Mouse (Mus musculus) liver, embryonic 13.5 days (tissue): ENCODE results near the gene Plekha1. TPM values are rescaled to one million over a fixed set of nuclear protein-coding genes. Genes with fewer than 3 reads are reported as not detected.

Source experiments
- ATAC-seq: fragments of 200-750 bp; cut with Nextera tagmentation; 2 replicates; pipeline ENCODE4 v1.8.0; 2017; ENCODE audit warnings: low read depth, mild to moderate bottlenecking, moderate number of reproducible peaks, moderate library complexity
- DNase-seq: peaks from one replicate; pipeline ENCODE4 v3.0.0; 2022
- H3K27ac ChIP-seq: fragments of 300-500 bp; sonication (generic); 2 replicates; pipeline ENCODE4 v1.5.1; 2015; ENCODE audit warnings: moderate library complexity, mild to moderate bottlenecking, inconsistent platforms
- H3K27me3 ChIP-seq: fragments of 300-500 bp; sonication (generic); 2 replicates; pipeline ENCODE4 v1.6.1; 2015; ENCODE audit warnings: mild to moderate bottlenecking, inconsistent platforms
- H3K36me3 ChIP-seq: fragments of 300-500 bp; sonication (generic); 2 replicates; pipeline ENCODE4 v1.6.1; 2015; ENCODE audit warnings: mild to moderate bottlenecking, inconsistent platforms
- H3K4me1 ChIP-seq: fragments of 300-500 bp; sonication (generic); replicated peaks from 2 replicates; pipeline ENCODE4 v1.6.1; 2015; ENCODE audit warnings: inconsistent platforms
- H3K4me2 ChIP-seq: fragments of 300-500 bp; sonication (generic); 2 replicates; pipeline ENCODE4 v1.6.1; 2015; ENCODE audit warnings: inconsistent platforms, mild to moderate bottlenecking, moderate library complexity
- H3K4me3 ChIP-seq: fragments of 300-500 bp; sonication (generic); replicated peaks from 2 replicates; pipeline ENCODE4 v1.5.1; 2015; ENCODE audit warnings: mild to moderate bottlenecking, inconsistent platforms
- H3K9ac ChIP-seq: fragments of 300-500 bp; sonication (generic); 2 replicates; pipeline ENCODE4 v1.6.1; 2015; ENCODE audit warnings: mild to moderate bottlenecking, inconsistent platforms
- H3K9me3 ChIP-seq: fragments of 300-500 bp; sonication (generic); replicated peaks from 2 replicates; pipeline ENCODE4 v1.6.1; 2016; ENCODE audit warnings: inconsistent platforms
- WGBS: fragments of 180-500 bp; shearing (Covaris S2); methylation state at CpG from one replicate; pipeline ENCODE4 v1.1.7; 2015; ENCODE audit not compliant: insufficient replicate concordance; 5-methylcytosine and 5-hydroxymethylcytosine counted together
- polyA plus RNA-seq: library from polyadenylated mRNA; unstranded; fragments of >200 nt; fragmentation: Nextera tagmentation; extraction: Ambion mirVana; gene quantifications from 2 replicates; pipeline ENCODE4 v1.2.1, GENCODE M21; 2015

Plekha1 gene
- polyA plus RNA-seq, 1 experiment from 2014 or later: 9.3 TPM

DNA sequence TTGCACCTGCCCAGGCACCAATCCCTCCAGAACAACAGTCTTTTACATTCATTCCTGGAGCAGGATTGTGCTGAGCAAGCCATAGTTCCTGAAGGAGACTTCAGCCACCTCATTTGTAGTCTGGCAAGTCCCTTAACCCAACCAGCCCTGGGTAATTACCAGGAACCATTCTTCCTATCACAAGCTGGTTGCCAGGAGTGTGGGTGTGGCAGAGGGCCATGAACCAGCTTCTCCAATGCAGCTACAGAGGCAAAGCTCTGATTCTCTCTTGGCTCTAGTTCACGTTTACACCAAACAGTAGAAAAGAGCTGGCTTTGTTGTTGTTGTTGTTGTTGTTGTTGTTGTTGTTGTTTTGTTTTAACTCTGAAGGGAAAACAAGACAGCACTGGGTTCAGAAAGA is 3.1 kb upstream of the Plekha1 start:
- WGBS: 46% methylated on average over 1 of the region's 1 CpGs
- no peak for ATAC-seq
- no peaks in the 10 kb centered on the region for H3K36me3 ChIP-seq
- no peaks in the 10 kb centered on the region for H3K9me3 ChIP-seq
- H3K4me2 ChIP-seq: no peak overlapping the region
- H3K4me3 ChIP-seq: no peak overlapping the region
- peaks cover 37% of the 10 kb centered on the region for H3K27me3 ChIP-seq
- peaks cover 4% of the 10 kb centered on the region; the same call in 1 of the 2 replicates for H3K4me1 ChIP-seq
- H3K27ac ChIP-seq: no peak overlapping the region
- DNase-seq: no peak
- no peak overlapping the region for H3K9ac ChIP-seq

DNA sequence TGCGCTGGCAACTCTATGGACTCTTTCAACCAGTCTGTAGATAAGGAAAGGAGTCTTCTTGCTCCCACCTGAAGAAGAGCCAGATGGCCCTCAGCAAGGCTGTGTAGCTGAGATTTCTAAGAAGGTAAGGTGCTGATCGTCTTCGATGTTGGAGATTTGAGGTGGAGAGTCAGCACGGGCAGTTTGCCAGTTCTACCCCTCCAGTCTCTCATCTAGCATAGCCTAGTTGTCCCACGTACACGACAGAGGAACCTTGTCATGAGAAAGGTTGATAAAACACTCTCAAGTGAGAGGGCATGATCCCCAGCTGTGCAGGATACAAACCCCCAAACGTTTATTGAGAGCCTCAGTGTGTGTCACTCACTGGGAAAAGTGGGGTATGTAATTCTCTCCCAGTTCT is 845 bp upstream of the Plekha1 start:
- Histone ChIP-seq H3K4me3 (no peak overlapping the region), H3K9ac (no peak overlapping the region), H3K4me1 (peaks cover 5% of the 10 kb centered on the region; the same call in 1 of the 2 replicates), H3K9me3 (no peaks in the 10 kb centered on the region), H3K27me3 (peaks cover 38% of the 10 kb centered on the region), H3K36me3 (no peaks in the 10 kb centered on the region), H3K4me2 (no peak overlapping the region), H3K27ac (no peak overlapping the region)
- 54% methylated on average over 7 of the region's 7 CpGs for WGBS
- no peak for DNase-seq
- no peak for ATAC-seq

DNA sequence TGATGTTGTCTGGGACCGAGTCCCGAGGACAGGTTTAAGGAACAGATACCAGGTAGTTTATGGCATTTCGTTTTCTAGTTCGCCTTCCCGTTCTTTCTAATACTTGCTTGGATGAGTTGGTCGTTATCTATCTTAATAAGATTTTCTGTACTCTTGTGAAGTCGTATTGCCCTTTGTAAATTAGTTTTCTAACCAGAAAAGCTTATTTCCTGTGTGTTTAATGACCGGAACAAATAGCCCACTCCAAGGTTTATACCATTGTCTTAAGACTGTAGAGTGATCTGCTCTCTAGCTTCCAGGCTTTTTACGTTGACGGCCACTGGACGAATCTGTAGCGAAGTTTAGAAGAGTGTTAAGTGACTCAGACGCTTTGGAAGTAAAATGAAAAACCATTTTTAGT is 1.1 kb downstream of the Plekha1 start:
- H3K4me3 ChIP-seq: peak overlapping the region; percentile 65
- no peak for ATAC-seq
- no peaks in the 10 kb centered on the region for H3K9me3 ChIP-seq
- no peaks in the 10 kb centered on the region for H3K36me3 ChIP-seq
- peaks cover 38% of the 10 kb centered on the region for H3K27me3 ChIP-seq
- 6% methylated on average over 13 of the region's 13 CpGs for WGBS
- peaks cover 11% of the 10 kb centered on the region; the same call in 1 of the 2 replicates for H3K4me1 ChIP-seq
- peak overlapping the region; percentile 67 for H3K4me2 ChIP-seq
- no peak for DNase-seq
- peak overlapping the region; percentile 62 for H3K9ac ChIP-seq
- H3K27ac ChIP-seq: no peak overlapping the region

DNA sequence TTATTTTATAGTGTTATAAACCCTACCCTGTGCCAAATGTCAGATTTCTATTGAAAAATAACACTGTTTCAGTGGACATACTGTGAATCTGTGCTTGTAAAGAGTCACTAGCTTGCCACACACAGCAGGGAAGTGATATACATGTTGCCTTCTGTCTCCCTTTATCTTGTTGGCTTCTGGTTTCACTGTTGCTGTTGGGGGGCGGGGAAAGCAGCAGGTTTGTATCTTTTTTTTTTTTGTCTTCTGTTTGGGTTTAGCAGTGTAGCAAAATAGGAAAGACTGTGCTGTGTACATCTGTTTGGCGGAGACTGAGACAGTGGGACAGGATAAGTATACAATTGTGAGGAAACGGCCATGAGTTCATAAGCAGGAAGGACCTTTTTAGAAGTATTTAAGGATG is 1.7 kb downstream of the Plekha1 start:
- Histone ChIP-seq H3K36me3 (no peaks in the 10 kb centered on the region), H3K9ac (no peak overlapping the region)

DNA sequence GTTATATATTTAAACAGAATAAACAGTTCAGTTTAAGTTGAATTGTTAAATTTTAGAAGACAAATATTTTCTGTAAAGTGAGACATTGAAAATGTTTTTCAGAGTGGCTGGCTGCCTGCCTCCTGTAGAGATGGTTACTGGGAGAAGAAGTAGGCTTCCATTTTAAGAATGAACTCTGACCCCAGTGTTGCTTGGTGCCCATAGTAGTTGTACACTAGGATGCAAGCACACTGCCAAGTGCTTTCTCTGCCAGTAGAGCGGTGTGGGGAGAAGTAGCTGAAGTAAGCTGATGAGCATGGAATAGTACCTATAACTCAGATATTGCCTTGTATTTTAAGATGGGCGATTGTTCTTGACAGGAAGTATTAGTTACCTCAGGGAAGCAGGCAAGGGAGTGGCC is 18.6 kb downstream of the Plekha1 start:
- no peak for DNase-seq
- Histone ChIP-seq H3K27me3 (no peaks in the 10 kb centered on the region), H3K9me3 (no peaks in the 10 kb centered on the region), H3K36me3 (0 out of 2 replicates have a peak, but pooled peaks cover 3% of the 10 kb centered on the region), H3K4me2 (no peak overlapping the region), H3K9ac (no peak overlapping the region), H3K4me3 (no peak overlapping the region), H3K27ac (no peak overlapping the region), H3K4me1 (no peaks in the 10 kb centered on the region)
- 77% methylated on average over 2 of the region's 2 CpGs for whole genome bisulfite sequencing
- no peak for ATAC-seq

More for the DNA sequence above, 1.7 kb downstream of the Plekha1 start:
- Histone ChIP-seq H3K4me2 (no peak overlapping the region), H3K4me3 (no peak overlapping the region), H3K27me3 (peaks cover 38% of the 10 kb centered on the region), H3K27ac (no peak overlapping the region), H3K9me3 (no peaks in the 10 kb centered on the region), H3K4me1 (peaks cover 11% of the 10 kb centered on the region; the same call in 1 of the 2 replicates)
- WGBS: 43% methylated on average over 3 of the region's 3 CpGs
- DNase-seq (no peak), ATAC-seq (no peak)

DNA sequence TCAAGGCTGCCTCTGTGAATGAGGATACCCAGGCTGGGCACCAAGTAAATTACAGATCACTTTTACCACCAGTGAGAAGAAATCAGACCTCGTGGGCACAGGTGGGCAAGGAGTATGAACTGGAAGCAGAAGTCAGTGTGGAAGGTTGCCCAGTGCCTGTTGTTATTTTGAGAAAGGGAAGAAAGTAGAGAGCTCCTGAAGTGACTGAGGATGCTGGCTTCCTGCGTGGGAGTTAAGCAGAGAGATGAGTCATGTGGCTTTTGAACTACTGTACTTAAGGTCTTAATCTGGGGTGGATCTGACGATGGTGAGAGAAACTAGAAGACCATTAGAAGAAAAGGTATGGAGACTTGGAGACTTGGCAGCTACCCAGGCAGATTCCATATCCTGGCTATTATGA is 20.7 kb downstream of the Plekha1 start:
- Histone ChIP-seq H3K9me3 (no peaks in the 10 kb centered on the region), H3K27me3 (no peaks in the 10 kb centered on the region), H3K4me3 (no peak overlapping the region), H3K9ac (no peak overlapping the region), H3K36me3 (0 out of 2 replicates have a peak, but pooled peaks cover 3% of the 10 kb centered on the region), H3K4me2 (no peak overlapping the region), H3K4me1 (no peaks in the 10 kb centered on the region), H3K27ac (no peak overlapping the region)
- ATAC-seq (no peak), DNase-seq (no peak)
- WGBS: 40% methylated on average over 3 of the region's 3 CpGs

DNA sequence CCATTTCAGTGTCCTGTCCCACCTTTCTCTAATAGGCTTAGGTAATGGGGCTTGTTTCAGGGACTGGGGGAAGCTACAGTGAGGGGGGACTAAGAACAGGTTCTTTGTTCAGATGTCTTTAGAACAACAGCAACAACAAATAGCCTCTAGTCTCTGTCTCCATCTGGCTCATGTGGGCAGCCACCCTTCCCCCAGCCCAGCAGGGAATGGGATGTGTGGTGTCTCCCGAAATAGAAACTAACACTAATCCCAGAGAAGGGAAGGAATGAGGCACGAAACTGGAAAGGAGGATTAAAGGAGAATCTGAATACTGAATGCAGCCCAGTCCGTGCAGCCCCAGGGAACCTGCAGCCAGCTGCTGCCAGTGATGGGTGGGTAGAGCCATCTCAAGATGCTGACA is 22.4 kb downstream of the Plekha1 start:
- Histone ChIP-seq H3K27ac (no peak overlapping the region), H3K36me3 (0 out of 2 replicates have a peak, but pooled peaks cover 3% of the 10 kb centered on the region), H3K9me3 (no peaks in the 10 kb centered on the region), H3K27me3 (no peaks in the 10 kb centered on the region), H3K4me3 (no peak overlapping the region), H3K9ac (no peak overlapping the region), H3K4me2 (no peak overlapping the region), H3K4me1 (no peaks in the 10 kb centered on the region)
- 55% methylated on average over 3 of the region's 3 CpGs for WGBS
- no peak for ATAC-seq
- no peak for DNase-seq

DNA sequence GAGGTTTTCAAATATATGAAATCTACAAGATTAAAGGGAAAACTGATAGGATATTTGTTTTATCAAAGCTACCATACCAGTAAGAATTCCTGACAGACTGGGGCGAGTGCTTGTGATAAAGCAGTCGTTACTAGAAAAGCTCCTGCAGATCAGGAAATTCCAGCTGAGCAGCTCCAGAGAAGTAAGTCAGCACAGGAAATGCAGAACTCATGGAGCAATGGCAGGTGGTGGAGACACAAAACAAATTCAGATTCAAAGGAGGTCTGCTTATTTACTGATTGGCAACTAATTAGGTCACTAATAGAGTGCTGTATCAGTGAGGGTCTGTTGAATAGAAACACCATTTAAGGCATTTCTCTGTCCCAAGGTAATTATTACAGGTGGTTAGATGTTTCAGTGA is 25.3 kb downstream of the Plekha1 start:
- no peaks in the 10 kb centered on the region for H3K9me3 ChIP-seq
- no peak overlapping the region for H3K4me2 ChIP-seq
- H3K4me3 ChIP-seq: no peak overlapping the region
- no peaks in the 10 kb centered on the region for H3K36me3 ChIP-seq
- H3K27ac ChIP-seq: no peak overlapping the region
- no peak for ATAC-seq
- no peak for DNase-seq
- no peaks in the 10 kb centered on the region for H3K27me3 ChIP-seq
- no peaks in the 10 kb centered on the region for H3K4me1 ChIP-seq
- WGBS: 47% methylated on average over 2 of the region's 2 CpGs
- H3K9ac ChIP-seq: no peak overlapping the region

DNA sequence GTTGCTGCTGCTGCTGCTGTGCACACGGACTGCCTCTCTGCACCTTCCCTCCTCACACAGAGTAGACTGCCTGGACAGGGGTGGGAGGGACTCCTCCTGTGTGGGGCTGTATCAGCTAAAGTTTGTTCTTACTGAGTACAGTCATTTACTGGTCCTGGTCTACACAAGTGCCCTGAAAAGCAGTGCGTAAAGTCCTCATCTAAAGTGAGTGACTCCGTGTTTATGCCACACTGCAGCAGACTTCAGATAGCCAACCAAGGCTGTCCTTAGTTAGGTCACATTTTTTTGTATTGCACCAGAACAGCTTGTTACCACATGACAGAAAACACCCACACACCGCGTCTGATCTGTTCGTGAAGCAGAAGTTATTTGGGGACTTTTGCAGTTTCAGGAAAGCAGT is 27.4 kb downstream of the Plekha1 start:
- Histone ChIP-seq H3K4me3 (no peak overlapping the region), H3K27ac (no peak overlapping the region), H3K9me3 (no peaks in the 10 kb centered on the region), H3K36me3 (no peaks in the 10 kb centered on the region), H3K27me3 (no peaks in the 10 kb centered on the region), H3K9ac (no peak overlapping the region), H3K4me1 (no peaks in the 10 kb centered on the region), H3K4me2 (no peak overlapping the region)
- ATAC-seq: no peak
- 63% methylated on average over 6 of the region's 6 CpGs for WGBS
- DNase-seq: no peak

DNA sequence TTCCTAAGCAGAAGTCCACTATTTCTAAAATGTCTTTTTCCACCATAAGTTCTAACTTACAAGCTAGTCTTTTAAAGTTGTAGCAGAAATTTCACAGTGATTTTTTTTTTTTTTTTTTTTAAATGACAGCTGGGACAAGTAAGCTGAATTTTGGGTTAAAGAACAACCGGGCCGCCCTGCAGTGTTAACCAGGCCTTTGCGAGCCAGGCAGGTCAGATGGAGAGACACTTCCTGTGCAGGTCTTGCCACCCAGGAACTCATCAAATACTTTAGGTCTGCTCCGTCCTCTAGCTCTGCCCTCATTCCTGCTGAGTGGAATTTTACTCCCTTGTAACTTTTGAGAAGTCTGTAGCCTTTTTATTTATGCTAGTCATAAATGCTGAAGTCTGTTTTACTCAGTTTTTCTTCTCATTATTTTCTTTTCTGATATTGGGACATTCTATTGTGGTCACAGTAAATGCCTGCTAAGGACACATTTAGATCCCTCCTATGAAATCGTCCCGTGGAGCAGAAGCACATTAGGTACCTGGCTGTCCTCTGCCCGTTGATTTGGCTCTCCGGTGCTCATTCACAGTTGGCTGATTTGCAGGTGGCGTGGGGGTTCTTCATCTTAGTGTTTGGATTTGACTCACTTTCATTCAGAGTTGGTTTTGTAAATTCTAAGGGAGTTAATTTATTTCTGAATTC is 29.5 kb downstream of the Plekha1 start:
- Histone ChIP-seq H3K36me3 (no peaks in the 10 kb centered on the region), H3K9ac (no peak overlapping the region), H3K27me3 (no peaks in the 10 kb centered on the region), H3K9me3 (no peaks in the 10 kb centered on the region), H3K4me1 (no peaks in the 10 kb centered on the region), H3K4me2 (no peak overlapping the region), H3K4me3 (no peak overlapping the region), H3K27ac (no peak overlapping the region)
- DNase-seq: no peak
- no peak for ATAC-seq
- WGBS: 72% methylated on average over 9 of the region's 9 CpGs

DNA sequence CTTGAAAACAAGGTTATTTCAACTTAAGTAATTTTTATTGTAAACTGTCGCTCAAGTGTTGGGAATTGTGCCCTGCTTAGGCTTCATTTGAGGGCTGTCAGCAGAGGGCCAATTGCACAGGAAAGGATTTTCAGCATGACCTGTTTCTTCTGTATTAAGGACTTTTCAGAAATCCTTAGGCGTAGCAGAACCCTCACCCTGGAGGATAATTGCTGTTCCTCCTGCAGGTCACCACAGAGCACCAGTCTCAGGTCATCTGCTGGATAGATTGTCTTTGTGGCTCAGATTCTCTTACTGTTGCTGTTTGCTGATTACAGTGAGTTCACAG is 30.0 kb downstream of the Plekha1 start:
- no peak overlapping the region for H3K27ac ChIP-seq
- H3K36me3 ChIP-seq: no peaks in the 10 kb centered on the region
- no peak for ATAC-seq
- H3K4me2 ChIP-seq: no peak overlapping the region
- no peaks in the 10 kb centered on the region for H3K4me1 ChIP-seq
- no peaks in the 10 kb centered on the region for H3K9me3 ChIP-seq
- H3K27me3 ChIP-seq: no peaks in the 10 kb centered on the region
- no peak for DNase-seq
- 67% methylated on average over 2 of the region's 2 CpGs for WGBS
- H3K4me3 ChIP-seq: no peak overlapping the region
- no peak overlapping the region for H3K9ac ChIP-seq

DNA sequence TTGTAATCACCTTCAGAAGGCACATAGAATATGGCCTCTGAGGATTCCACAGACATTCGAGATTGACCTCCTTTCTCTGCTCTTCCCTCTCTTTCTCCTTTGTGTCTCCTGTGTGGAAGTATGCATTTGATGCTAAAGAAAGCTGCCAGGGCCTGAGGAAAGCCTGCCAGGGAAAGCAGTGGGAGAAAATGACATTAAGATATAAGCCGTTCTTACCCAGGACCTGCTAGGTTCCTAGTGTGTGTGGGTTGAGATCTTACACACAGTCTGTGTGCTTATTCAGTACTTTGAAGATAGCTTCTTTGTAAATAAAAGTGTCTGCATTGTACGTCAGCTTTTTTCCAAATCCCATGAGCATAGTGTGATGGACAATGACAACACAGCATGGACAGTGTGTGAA is 30.5 kb downstream of the Plekha1 start:
- no peak for ATAC-seq
- no peaks in the 10 kb centered on the region for H3K27me3 ChIP-seq
- no peak overlapping the region for H3K27ac ChIP-seq
- no peak for DNase-seq
- H3K9me3 ChIP-seq: no peaks in the 10 kb centered on the region
- 63% methylated on average over 3 of the region's 3 CpGs for WGBS
- no peaks in the 10 kb centered on the region for H3K36me3 ChIP-seq
- H3K4me3 ChIP-seq: no peak overlapping the region
- no peak overlapping the region for H3K9ac ChIP-seq
- H3K4me2 ChIP-seq: no peak overlapping the region
- no peaks in the 10 kb centered on the region for H3K4me1 ChIP-seq
